21 mouse cellular contexts compared by ENCODE assay signal in the genomic region with DNA sequence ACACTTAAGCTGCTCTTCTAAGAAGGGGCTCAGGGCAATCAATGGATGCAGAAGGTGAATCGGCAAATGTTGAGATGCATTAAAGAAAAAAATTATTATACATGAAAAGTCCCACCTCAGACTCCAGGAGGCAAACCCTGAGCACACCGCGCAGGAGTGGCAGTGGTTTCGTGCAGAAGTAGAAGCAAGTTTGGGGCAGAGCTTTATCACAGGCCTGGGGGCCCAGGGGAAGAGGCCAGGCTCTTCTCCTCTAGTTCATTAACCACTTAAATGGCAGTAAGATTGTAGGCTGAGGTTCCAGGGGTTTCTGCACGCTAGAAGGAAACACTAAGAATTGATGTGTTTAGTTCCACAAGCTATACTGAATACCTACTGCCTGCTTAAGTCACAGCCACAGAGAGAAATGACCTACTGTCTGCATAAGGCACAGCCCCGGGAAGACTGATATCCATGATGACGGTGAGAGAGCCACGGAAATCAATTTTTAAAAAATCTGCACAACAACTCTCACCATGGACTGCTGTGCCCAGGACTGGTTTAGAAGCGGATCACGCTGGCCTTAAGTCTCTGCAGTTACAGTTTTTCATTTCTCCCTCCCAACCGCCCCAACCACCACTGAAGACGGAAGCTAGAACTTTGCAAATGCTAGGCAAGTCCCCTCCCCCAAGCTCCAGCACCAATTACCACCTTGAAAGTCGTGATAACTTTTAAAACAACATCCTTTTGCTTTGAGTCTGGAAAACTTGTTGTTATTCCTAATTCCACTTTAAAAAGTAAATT.
DNase-seq lines count a peak whose midpoint lies in the region; ATAC-seq and TF ChIP-seq lines count a peak whose summit lies in the region.
"Had no signal": no experiment of that assay in that cellular context is flagged by ENCODE, and none has a peak within 500 bp of the region (broad histone marks: within the 10 kb centered on the region; RNA-seq: fewer than 3 reads in every experiment).

No protein-coding gene starts in this region.

- H3K4me2 ChIP-seq in heart, postnatal 0 days (ENCODE audit: low read depth, low read length): peak overlapping the region; percentile 37; the same call in 1 of the 2 replicates
- H3K4me2 ChIP-seq: embryonic facial prominence, embryonic 12.5 days; neural tube, embryonic 13.5 days; stomach, embryonic 15.5 days had no signal

- no peak for ATAC-seq in heart, postnatal 0 days (ENCODE audit: insufficient read depth, low read depth)
- ATAC-seq: forebrain, embryonic 16.5 days; liver, postnatal 0 days had no signal

- peak; percentile 69 for DNase-seq in heart, adult 11 months
- no peak for DNase-seq in heart, postnatal 10 days
- no peak for DNase-seq in heart, postnatal 0 days (ENCODE audit: low spot score)
- DNase-seq in heart, adult 9 months (ENCODE audit: low spot score in 2 of 2): no peak
- DNase-seq in naive thymus-derived CD4-positive, alpha-beta T cell, adult 2 months (ENCODE audit: low read depth): peak; percentile 70
- no peak for DNase-seq in right cerebral cortex, adult 18-20 months
- DNase-seq in embryo, embryonic 11 days: no peak
- DNase-seq in lung, postnatal 10 days: no peak
- DNase-seq: adrenal gland, postnatal 10 days; cerebellum, adult 2 months; kidney, adult 9 months; kidney, postnatal 4 days; liver; liver, postnatal 0 days; lung, postnatal 4 days; right cerebral cortex, postnatal 14 days had no signal

- H3K4me1 ChIP-seq in heart, postnatal 0 days (ENCODE audit: control insufficient read depth, insufficient read depth): peaks cover 8% of the 10 kb centered on the region
- H3K4me1 ChIP-seq: neural tube, embryonic 13.5 days; stomach, embryonic 15.5 days had no signal

- no peaks in the 10 kb centered on the region for H3K9me3 ChIP-seq in heart, postnatal 0 days (replicated peaks; ENCODE audit: control insufficient read depth, low read length)
- H3K9me3 ChIP-seq: embryonic facial prominence, embryonic 12.5 days; midbrain, embryonic 10.5 days; neural tube, embryonic 13.5 days; stomach, embryonic 15.5 days had no signal

- no peak for TF ChIP-seq CTCF in heart, postnatal 0 days (IDR thresholded peaks at IDR 0.05; ENCODE audit: low read depth)

- peak overlapping the region; percentile 43; the same call in 1 of the 2 replicates for H3K27ac ChIP-seq in heart, postnatal 0 days (ENCODE audit: low read depth)
- H3K27ac ChIP-seq: embryonic facial prominence, embryonic 12.5 days; midbrain, embryonic 10.5 days; neural tube, embryonic 13.5 days; stomach, embryonic 15.5 days had no signal

- H3K9ac ChIP-seq in heart, postnatal 0 days (replicated peaks; ENCODE audit: low read depth, low read length): no peak overlapping the region
- H3K9ac ChIP-seq: embryonic facial prominence, embryonic 12.5 days; liver, postnatal 0 days; neural tube, embryonic 13.5 days; stomach, embryonic 15.5 days had no signal

- no peaks in the 10 kb centered on the region for H3K36me3 ChIP-seq in heart, postnatal 0 days (replicated peaks; ENCODE audit: control insufficient read depth, insufficient read depth, low read length)
- H3K36me3 ChIP-seq: embryonic facial prominence, embryonic 12.5 days; midbrain, embryonic 10.5 days; neural tube, embryonic 13.5 days; stomach, embryonic 15.5 days had no signal

- H3K4me3 ChIP-seq in heart, postnatal 0 days (ENCODE audit: low read depth, low read length): peak overlapping the region; percentile 1; the same call in 1 of the 2 replicates
- H3K4me3 ChIP-seq: embryonic facial prominence, embryonic 12.5 days; midbrain, embryonic 10.5 days; neural tube, embryonic 13.5 days; stomach, embryonic 15.5 days had no signal

- WGBS in heart, postnatal 0 days: 51% methylated on average over 13 of the region's 13 CpGs

- TF ChIP-seq EP300 in heart, postnatal 0 days (IDR thresholded peaks at IDR 0.05; ENCODE audit: low read depth): no peak

- H3K27me3 ChIP-seq in heart, postnatal 0 days (ENCODE audit: control insufficient read depth, insufficient read depth, low read length): no peaks in the 10 kb centered on the region
- H3K27me3 ChIP-seq: embryonic facial prominence, embryonic 12.5 days; neural tube, embryonic 13.5 days; stomach, embryonic 15.5 days had no signal

- intact Hi-C loops in heart, postnatal 10 days (cut with DNase I): no loop called here

Comparison
In these comparisons a context has a peak if more than half of its experiments do, and no peak if none do; other contexts are left out.
1. DNase-seq: peak in heart, adult 11 months (single experiment) and naive thymus-derived CD4-positive, alpha-beta T cell, adult 2 months (single experiment); none in heart, postnatal 10 days (0 of 2), heart, postnatal 0 days (single experiment), heart, adult 9 months (0 of 2), right cerebral cortex, adult 18-20 months (single experiment), embryo, embryonic 11 days (single experiment) and lung, postnatal 10 days (single experiment).